Mouse (Mus musculus): ENCODE measurements at regions not wholly inside any gene's neighbourhood (a gene's known extent, or its start where the extent isn't known, plus 50 kb on each side); places are given as distances from the start of the nearest gene placed in this dataset.

- TF ChIP-seq ZC3H11A (IDR thresholded peaks at IDR 0.05; ENCODE audit: borderline replicate concordance, low read depth, low read length) (no peak), ZNF384 (IDR thresholded peaks at IDR 0.05; ENCODE audit: low read depth, low read length) (no peak), MAFK (IDR thresholded peaks at IDR 0.05; ENCODE audit: insufficient read depth, low read depth, low read length) (no peak), CHD2 (IDR thresholded peaks at IDR 0.05; ENCODE audit: low read depth, low read length) (no peak)
Measured at GRCm38 (mm10) chr9:66661596-66661995, 51.9 kb upstream of the Car12 start.
